In the genomic region with DNA sequence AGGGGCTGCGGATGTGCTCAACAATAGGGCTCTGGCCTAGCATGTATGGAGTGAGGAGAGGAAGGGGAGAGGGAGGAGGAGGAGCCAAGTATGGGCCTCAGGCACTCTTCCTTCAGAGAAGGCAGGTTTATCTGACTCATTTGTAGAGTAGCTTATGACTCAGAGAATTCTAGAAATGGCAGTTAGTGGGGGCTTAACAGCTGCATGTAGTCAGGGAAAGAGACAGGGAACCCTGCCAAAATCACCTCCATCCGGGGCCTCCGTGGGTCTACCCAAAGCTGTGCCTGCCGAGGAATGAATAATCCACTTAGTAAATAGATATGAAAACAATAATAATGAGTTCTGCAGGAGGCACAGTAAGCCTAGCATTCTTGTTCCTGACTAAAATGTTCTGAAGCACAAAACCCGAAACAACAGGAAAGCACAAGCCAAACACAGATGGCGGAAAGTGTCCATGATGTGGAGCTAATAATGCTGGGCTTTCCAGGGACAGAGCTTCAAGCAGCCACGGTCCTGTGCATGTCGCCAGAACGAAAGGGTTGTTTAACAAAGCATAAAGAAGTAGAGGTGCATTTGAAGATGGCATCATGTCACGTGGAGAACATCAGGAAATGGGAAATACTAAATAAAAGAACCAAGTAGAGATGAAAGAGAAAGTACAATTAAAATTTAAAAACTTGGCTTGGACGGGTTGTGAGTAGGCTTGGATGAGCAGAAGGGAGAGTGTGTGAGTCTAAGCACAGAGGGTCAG, we compare ENCODE assay signal across 9 mouse cellular contexts. TPM values are rescaled to one million over a fixed set of nuclear protein-coding genes. Genes with fewer than 3 reads are reported as not detected.
A peak's percentile ranks its signal among the peaks of the same experiment; 100 is the strongest.
DNase-seq lines count a peak whose midpoint lies in the region; ATAC-seq lines count a peak whose summit lies in the region.
"Had no signal": no experiment of that assay in that cellular context is flagged by ENCODE, and none has a peak within 500 bp of the region (broad histone marks: within the 10 kb centered on the region; RNA-seq: fewer than 3 reads in every experiment).

No protein-coding gene starts in this region.

- H3K4me3 ChIP-seq in limb, embryonic 13.5 days = no peak overlapping the region
- no peak overlapping the region for H3K4me3 ChIP-seq in limb, embryonic 10.5 days
- H3K4me3 ChIP-seq in intestine, embryonic 15.5 days (replicated peaks) = no peak overlapping the region
- H3K4me3 ChIP-seq in hindbrain, embryonic 16.5 days (ENCODE audit: low read length) = no peak overlapping the region
- H3K4me3 ChIP-seq: neural tube, embryonic 12.5 days had no signal

- no peak overlapping the region for H3K4me2 ChIP-seq in limb, embryonic 13.5 days (replicated peaks)
- H3K4me2 ChIP-seq in intestine, embryonic 15.5 days (replicated peaks) = no peak overlapping the region
- H3K4me2 ChIP-seq in hindbrain, embryonic 16.5 days (ENCODE audit: low read length) = no peak overlapping the region
- H3K4me2 ChIP-seq: neural tube, embryonic 12.5 days had no signal

- peak overlapping the region; percentile 61 for H3K27ac ChIP-seq in limb, embryonic 13.5 days
- no peak overlapping the region for H3K27ac ChIP-seq in limb, embryonic 10.5 days
- peak overlapping the region; percentile 72 for H3K27ac ChIP-seq in intestine, embryonic 15.5 days
- H3K27ac ChIP-seq in hindbrain, embryonic 16.5 days (ENCODE audit: low read depth, low read length) = no peak overlapping the region
- H3K27ac ChIP-seq: neural tube, embryonic 12.5 days had no signal

- no peak overlapping the region for H3K9ac ChIP-seq in limb, embryonic 13.5 days
- no peak overlapping the region for H3K9ac ChIP-seq in intestine, embryonic 15.5 days
- H3K9ac ChIP-seq in hindbrain, embryonic 16.5 days (ENCODE audit: low read depth, low read length) = no peak overlapping the region
- H3K9ac ChIP-seq: neural tube, embryonic 12.5 days had no signal

- WGBS in limb, embryonic 13.5 days = 60% methylated on average over 11 of the region's 11 CpGs
- 76% methylated on average over 11 of the region's 11 CpGs for WGBS in limb, embryonic 10.5 days
- WGBS in intestine, embryonic 15.5 days = 55% methylated on average over 11 of the region's 11 CpGs
- WGBS in hindbrain, embryonic 16.5 days = 68% methylated on average over 11 of the region's 11 CpGs

- no peaks in the 10 kb centered on the region for H3K27me3 ChIP-seq in limb, embryonic 13.5 days
- H3K27me3 ChIP-seq in limb, embryonic 10.5 days (ENCODE audit: low read depth, poor library complexity, severe bottlenecking) = no peaks in the 10 kb centered on the region
- no peaks in the 10 kb centered on the region for H3K27me3 ChIP-seq in intestine, embryonic 15.5 days (replicated peaks)
- H3K27me3 ChIP-seq in hindbrain, embryonic 16.5 days (replicated peaks; ENCODE audit: control insufficient read depth, insufficient read depth, low read length) = no peaks in the 10 kb centered on the region
- H3K27me3 ChIP-seq: neural tube, embryonic 12.5 days had no signal

- no peaks in the 10 kb centered on the region for H3K9me3 ChIP-seq in limb, embryonic 13.5 days
- no peaks in the 10 kb centered on the region for H3K9me3 ChIP-seq in limb, embryonic 10.5 days (replicated peaks)
- no peaks in the 10 kb centered on the region for H3K9me3 ChIP-seq in intestine, embryonic 15.5 days
- H3K9me3 ChIP-seq in hindbrain, embryonic 16.5 days (ENCODE audit: control insufficient read depth, low read length) = no peaks in the 10 kb centered on the region
- H3K9me3 ChIP-seq: neural tube, embryonic 12.5 days had no signal

- ATAC-seq in limb, embryonic 13.5 days (ENCODE audit: low FRiP score, low read depth) = peak; percentile 51; the same call in 1 of the 2 replicates
- peak; percentile 52; the same call in 1 of the 2 replicates for ATAC-seq in intestine, embryonic 15.5 days
- ATAC-seq in hindbrain, embryonic 16.5 days = no peak

- DNase-seq in limb, embryonic 10.5 days (ENCODE audit: low spot score) = no peak
- peak; percentile 91 for DNase-seq in NIH3T3 (ENCODE audit: low read depth)
- DNase-seq in naive thymus-derived CD4-positive, alpha-beta T cell, adult 2 months (ENCODE audit: low read depth) = peak; percentile 57
- DNase-seq in thymus, postnatal 36 days = no peak
- no peak for DNase-seq in kidney, postnatal 10 days

- peaks cover 20% of the 10 kb centered on the region for H3K4me1 ChIP-seq in limb, embryonic 13.5 days
- no peaks in the 10 kb centered on the region for H3K4me1 ChIP-seq in limb, embryonic 10.5 days
- H3K4me1 ChIP-seq in intestine, embryonic 15.5 days (replicated peaks) = peaks cover 8% of the 10 kb centered on the region; the same call in 1 of the 2 replicates
- no peaks in the 10 kb centered on the region for H3K4me1 ChIP-seq in hindbrain, embryonic 16.5 days (ENCODE audit: control insufficient read depth, insufficient read depth, low read depth, low read length)
- H3K4me1 ChIP-seq: neural tube, embryonic 12.5 days had no signal

- no peaks in the 10 kb centered on the region for H3K36me3 ChIP-seq in limb, embryonic 13.5 days
- no peaks in the 10 kb centered on the region for H3K36me3 ChIP-seq in limb, embryonic 10.5 days
- no peaks in the 10 kb centered on the region for H3K36me3 ChIP-seq in intestine, embryonic 15.5 days
- no peaks in the 10 kb centered on the region for H3K36me3 ChIP-seq in hindbrain, embryonic 16.5 days (ENCODE audit: control insufficient read depth, insufficient read depth, low read length)
- H3K36me3 ChIP-seq: neural tube, embryonic 12.5 days had no signal

RNA-seq across cellular contexts. Expression of a gene that starts 8.3 kb away (rescaled TPM):
- polyA plus RNA-seq in limb, embryonic 13.5 days (2015; fragmentation: Nextera tagmentation; extraction: Ambion mirVana) = 6.8 and 7.0 TPM in 2 replicates
- 6.9 and 7.1 TPM in 2 replicates for polyA plus RNA-seq in limb, embryonic 10.5 days (2016; fragmentation: Nextera tagmentation; extraction: Ambion mirVana)
- 7.1 and 7.6 TPM in 2 replicates for polyA plus RNA-seq in intestine, embryonic 15.5 days (2015; fragmentation: Nextera tagmentation; extraction: Ambion mirVana)
- polyA plus RNA-seq in hindbrain, embryonic 16.5 days (2015; fragmentation: Nextera tagmentation; extraction: Ambion mirVana) = 12.0 and 12.1 TPM in 2 replicates

RNA-seq across cellular contexts. Expression of a gene that starts 39.1 kb away (rescaled TPM):
- polyA plus RNA-seq in limb, embryonic 13.5 days (2015; fragmentation: Nextera tagmentation; extraction: Ambion mirVana) = 2.2 and 2.3 TPM in 2 replicates
- polyA plus RNA-seq in limb, embryonic 10.5 days (2016; fragmentation: Nextera tagmentation; extraction: Ambion mirVana) = 2.2 and 2.4 TPM in 2 replicates
- polyA plus RNA-seq in intestine, embryonic 15.5 days (2015; fragmentation: Nextera tagmentation; extraction: Ambion mirVana) = 7.4 and 7.9 TPM in 2 replicates
- polyA plus RNA-seq in hindbrain, embryonic 16.5 days (2015; fragmentation: Nextera tagmentation; extraction: Ambion mirVana) = 0.12 and 0.18 TPM in 2 replicates

Comparison
In these comparisons a context has a peak if more than half of its experiments do, and no peak if none do; other contexts are left out.
1. H3K27ac ChIP-seq: peak in limb, embryonic 13.5 days (single experiment) and intestine, embryonic 15.5 days (single experiment); none in limb, embryonic 10.5 days (single experiment) and hindbrain, embryonic 16.5 days (single experiment).
2. DNase-seq: peak in NIH3T3 (single experiment) and naive thymus-derived CD4-positive, alpha-beta T cell, adult 2 months (single experiment); none in limb, embryonic 10.5 days (single experiment), thymus, postnatal 36 days (0 of 2) and kidney, postnatal 10 days (single experiment).